Mouse (Mus musculus) neural tube, embryonic 14.5 days (tissue): ENCODE data around the gene Saysd1. TPM values are rescaled to one million over a fixed set of nuclear protein-coding genes. Genes with fewer than 3 reads are reported as not detected.

Experiments
- ATAC-seq: fragments of 200-750 bp; cut with Nextera tagmentation; 2 replicates; pipeline ENCODE4 v1.8.0; 2017; ENCODE audit warnings: low read depth, mild to moderate bottlenecking, moderate TSS enrichment, moderate library complexity
- H3K27ac ChIP-seq: fragments of 300-500 bp; sonication (generic); 2 replicates; pipeline ENCODE4 v1.5.1; 2014; ENCODE audit warnings: low read depth, mild to moderate bottlenecking, control low read depth, low read length, moderate library complexity, mixed read lengths
- H3K27me3 ChIP-seq: fragments of 300-500 bp; sonication (generic); 2 replicates; pipeline ENCODE4 v1.6.1; 2014; ENCODE audit warnings: low read length; ENCODE audit not compliant: control insufficient read depth, insufficient read depth
- H3K36me3 ChIP-seq: fragments of 300-500 bp; sonication (generic); 2 replicates; pipeline ENCODE4 v1.6.1; 2014; ENCODE audit warnings: low read length, mixed read lengths; ENCODE audit not compliant: control insufficient read depth, insufficient read depth
- H3K4me1 ChIP-seq: fragments of 300-500 bp; sonication (generic); 2 replicates; pipeline ENCODE4 v1.6.1; 2014; ENCODE audit warnings: low read length; ENCODE audit not compliant: control insufficient read depth, insufficient read depth
- H3K4me2 ChIP-seq: fragments of 300-500 bp; sonication (generic); 2 replicates; pipeline ENCODE4 v1.6.1; 2014; ENCODE audit warnings: mild to moderate bottlenecking, low read depth, low read length, control low read depth
- H3K4me3 ChIP-seq: fragments of 300-500 bp; sonication (generic); 2 replicates; pipeline ENCODE4 v1.5.1; 2014; ENCODE audit warnings: low read depth, low read length, control low read depth, mixed read lengths
- H3K9ac ChIP-seq: fragments of 300-500 bp; sonication (generic); replicated peaks from 2 replicates; pipeline ENCODE4 v1.6.1; 2014; ENCODE audit warnings: low read depth, mild to moderate bottlenecking, control low read depth, low read length, mixed read lengths
- H3K9me3 ChIP-seq: fragments of 300-500 bp; sonication (generic); 2 replicates; pipeline ENCODE4 v1.6.1; 2016; ENCODE audit warnings: low read length; ENCODE audit not compliant: control insufficient read depth
- WGBS: fragments of 180-500 bp; shearing (Covaris S2); extraction: QIAGEN DNeasy Blood & Tissue Kit; methylation state at CpG from one replicate; pipeline ENCODE4 v1.1.7; 2014; 5-methylcytosine and 5-hydroxymethylcytosine counted together
- polyA plus RNA-seq: library from polyadenylated mRNA; unstranded; fragments of >200 nt; fragmentation: Nextera tagmentation; extraction: Ambion mirVana; gene quantifications from 2 replicates; pipeline ENCODE4 v1.2.1, GENCODE M21; 2014

The Saysd1 gene
- polyA plus RNA-seq, 1 experiment from 2014 or later: 16.0 TPM

DNA sequence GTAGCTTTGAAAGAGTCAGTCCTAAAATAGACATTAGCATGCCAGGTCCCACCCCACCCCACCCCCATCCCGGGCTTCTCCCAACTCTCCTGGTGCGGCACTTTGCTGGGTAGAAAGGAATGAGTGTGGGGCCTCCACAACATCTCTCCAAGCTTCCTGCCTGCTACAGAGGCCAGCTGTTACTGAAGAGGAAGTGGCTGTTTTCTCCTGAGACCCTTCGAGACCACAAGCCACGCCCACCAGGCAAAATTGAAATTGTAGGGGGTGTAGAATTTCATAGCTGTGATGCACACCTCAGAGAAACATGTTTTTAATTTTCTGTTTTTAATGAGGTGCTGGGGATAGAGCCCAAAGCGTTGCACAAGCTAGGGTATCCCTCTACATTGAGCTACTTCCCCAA lies 17.5 kb downstream of the Saysd1 start:
- Histone ChIP-seq H3K4me1 (no peaks in the 10 kb centered on the region), H3K4me2 (no peak overlapping the region), H3K27ac (no peak overlapping the region), H3K27me3 (no peaks in the 10 kb centered on the region), H3K36me3 (no peaks in the 10 kb centered on the region), H3K9me3 (no peaks in the 10 kb centered on the region), H3K9ac (no peak overlapping the region), H3K4me3 (no peak overlapping the region)
- no peak for ATAC-seq
- 85% methylated on average over 5 of the region's 5 CpGs for WGBS

DNA sequence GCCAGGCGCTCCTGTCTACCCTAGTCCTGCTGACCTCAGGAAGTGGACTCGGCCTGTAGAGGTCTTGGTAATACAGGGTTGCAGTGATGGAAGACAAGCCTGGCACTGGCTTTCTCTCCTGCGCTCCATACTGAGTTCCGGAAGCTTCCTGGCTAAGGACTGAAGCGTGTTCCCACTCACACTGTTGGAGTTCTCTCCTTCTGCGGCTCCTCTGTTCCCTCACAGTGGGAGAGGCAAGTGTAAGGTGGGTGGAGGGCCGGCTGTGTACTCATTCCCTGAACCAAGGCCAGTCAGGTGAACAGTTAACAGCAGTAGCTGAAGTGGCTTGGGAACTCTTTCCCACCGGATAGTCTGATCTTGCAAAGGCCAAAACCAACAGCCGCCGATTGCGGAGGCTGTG lies 18.3 kb downstream of the Saysd1 start:
- WGBS: 92% methylated on average over 11 of the region's 11 CpGs
- Histone ChIP-seq H3K27ac (no peak overlapping the region), H3K9me3 (no peaks in the 10 kb centered on the region), H3K4me3 (no peak overlapping the region), H3K36me3 (no peaks in the 10 kb centered on the region), H3K9ac (no peak overlapping the region), H3K4me1 (no peaks in the 10 kb centered on the region), H3K4me2 (no peak overlapping the region), H3K27me3 (no peaks in the 10 kb centered on the region)
- ATAC-seq: no peak

DNA sequence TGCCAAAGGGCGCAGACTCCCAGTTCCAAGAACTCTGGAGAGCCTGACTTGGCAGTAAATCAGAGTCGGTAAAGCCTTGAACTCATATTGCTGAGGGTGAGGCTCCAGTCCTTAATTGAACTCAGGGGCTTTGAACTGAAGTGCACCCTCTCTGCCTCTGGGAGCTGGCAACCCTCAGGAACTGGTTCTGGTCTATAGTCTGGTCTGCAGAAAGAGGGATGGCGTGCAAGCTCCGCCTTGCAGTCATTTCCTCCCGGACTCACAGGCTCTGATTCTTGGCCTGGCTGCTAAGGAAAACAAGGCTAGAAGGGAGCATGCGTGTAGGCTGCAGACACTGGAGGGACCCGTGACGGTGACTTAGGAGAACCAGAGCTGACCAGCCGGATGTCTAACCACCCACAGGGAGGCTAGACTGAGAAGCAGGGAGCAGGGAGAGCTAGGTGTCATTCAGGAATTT lies 22.2 kb downstream of the Saysd1 start:
- no peak overlapping the region for H3K4me3 ChIP-seq
- no peaks in the 10 kb centered on the region for H3K36me3 ChIP-seq
- WGBS: 52% methylated on average over 9 of the region's 9 CpGs
- no peak overlapping the region for H3K4me2 ChIP-seq
- H3K27me3 ChIP-seq: no peaks in the 10 kb centered on the region
- ATAC-seq: no peak; the same call in 1 of the 2 replicates
- no peak overlapping the region for H3K27ac ChIP-seq
- H3K9ac ChIP-seq: no peak overlapping the region
- no peaks in the 10 kb centered on the region for H3K4me1 ChIP-seq
- H3K9me3 ChIP-seq: no peaks in the 10 kb centered on the region

DNA sequence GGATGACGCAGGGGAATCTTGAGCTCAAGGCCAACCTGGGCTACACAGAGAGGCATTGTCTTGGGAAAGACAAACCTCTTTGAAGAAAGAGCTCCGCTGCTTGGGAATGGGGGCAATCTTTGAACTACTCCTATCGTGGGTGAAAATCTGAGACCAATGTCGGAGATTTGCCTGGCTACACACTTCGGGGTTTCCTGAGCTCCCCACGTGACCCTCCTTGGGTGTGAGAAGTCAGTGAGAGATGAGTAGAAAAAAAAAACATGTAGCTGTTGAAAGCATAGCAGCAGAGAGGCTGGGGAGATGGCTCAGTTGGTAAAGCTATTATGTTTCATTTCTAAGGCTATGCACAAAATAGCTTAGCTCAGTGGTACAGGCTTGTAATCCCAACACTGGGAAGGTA lies 23.4 kb downstream of the Saysd1 start:
- H3K9me3 ChIP-seq: no peaks in the 10 kb centered on the region
- WGBS: 89% methylated on average over 6 of the region's 6 CpGs
- no peak overlapping the region for H3K4me2 ChIP-seq
- no peak for ATAC-seq
- H3K9ac ChIP-seq: no peak overlapping the region
- H3K27ac ChIP-seq: no peak overlapping the region
- H3K36me3 ChIP-seq: no peaks in the 10 kb centered on the region
- no peaks in the 10 kb centered on the region for H3K4me1 ChIP-seq
- no peak overlapping the region for H3K4me3 ChIP-seq
- H3K27me3 ChIP-seq: no peaks in the 10 kb centered on the region

DNA sequence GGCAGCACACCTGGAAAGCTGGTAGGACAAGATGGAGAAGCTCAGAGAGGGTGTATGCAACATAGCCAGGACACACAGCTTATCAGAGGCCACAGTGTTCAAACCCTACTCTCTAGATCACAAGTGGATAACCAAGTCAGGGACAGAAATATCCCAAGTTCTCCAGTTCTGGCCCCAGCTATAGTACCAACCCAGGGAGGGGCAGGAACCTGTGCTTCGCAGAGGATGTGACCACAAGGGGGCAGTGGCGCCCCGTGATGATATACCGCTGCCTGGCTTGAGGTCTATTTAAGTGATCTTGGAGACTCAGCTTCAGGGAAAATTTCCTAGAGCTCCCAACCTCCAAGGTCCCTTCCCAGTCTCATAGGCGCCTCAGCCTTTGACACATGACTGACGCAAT lies 24.4 kb downstream of the Saysd1 start:
- H3K36me3 ChIP-seq: no peaks in the 10 kb centered on the region
- H3K4me2 ChIP-seq: no peak overlapping the region
- 8% methylated on average over 6 of the region's 6 CpGs for WGBS
- no peak overlapping the region for H3K4me3 ChIP-seq
- ATAC-seq: peak; percentile 70; the same call in 1 of the 2 replicates
- H3K27me3 ChIP-seq: no peaks in the 10 kb centered on the region
- H3K9ac ChIP-seq: no peak overlapping the region
- no peak overlapping the region for H3K27ac ChIP-seq
- H3K9me3 ChIP-seq: no peaks in the 10 kb centered on the region
- no peaks in the 10 kb centered on the region for H3K4me1 ChIP-seq

DNA sequence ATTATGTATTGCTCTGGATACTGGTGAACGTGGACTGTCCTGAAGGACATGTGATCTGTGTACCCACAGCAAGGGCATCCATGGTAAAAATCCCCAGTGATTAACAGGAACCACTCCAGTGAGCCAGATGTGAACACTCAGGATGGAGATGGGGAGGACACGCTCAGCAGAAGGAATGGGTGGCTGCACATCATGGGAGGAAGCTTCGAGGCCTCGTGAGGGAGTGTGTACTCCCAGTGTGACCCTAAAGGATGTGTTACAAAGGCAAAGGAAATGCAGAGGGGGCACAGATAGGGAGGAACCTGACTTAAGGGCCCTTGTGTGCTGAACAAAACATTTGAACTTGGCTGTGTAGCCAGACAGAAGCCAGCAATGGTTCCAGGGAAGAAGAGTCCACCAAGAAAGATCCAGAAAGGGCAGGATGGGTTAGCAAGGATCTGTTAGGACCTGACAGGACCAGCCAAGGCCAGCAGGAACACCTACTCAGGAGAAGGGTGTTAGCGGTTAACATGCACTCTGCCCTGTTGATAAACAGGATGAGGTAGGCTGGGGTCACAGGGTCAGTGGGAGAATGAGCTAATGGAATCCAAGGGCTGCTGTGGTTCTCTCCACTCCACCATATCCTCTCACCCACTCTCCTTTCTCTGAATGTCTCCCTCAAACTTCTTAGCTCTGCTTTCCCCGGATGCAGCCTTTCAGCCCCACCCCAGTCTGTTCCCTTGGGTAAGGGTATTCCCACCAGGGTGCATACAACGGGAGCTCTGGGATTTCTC lies 25.0 kb downstream of the Saysd1 start:
- Histone ChIP-seq H3K27me3 (no peaks in the 10 kb centered on the region), H3K27ac (no peak overlapping the region), H3K9me3 (no peaks in the 10 kb centered on the region), H3K4me3 (no peak overlapping the region), H3K36me3 (no peaks in the 10 kb centered on the region), H3K9ac (no peak overlapping the region), H3K4me2 (no peak overlapping the region), H3K4me1 (no peaks in the 10 kb centered on the region)
- ATAC-seq: no peak
- WGBS: 69% methylated on average over 7 of the region's 7 CpGs

DNA sequence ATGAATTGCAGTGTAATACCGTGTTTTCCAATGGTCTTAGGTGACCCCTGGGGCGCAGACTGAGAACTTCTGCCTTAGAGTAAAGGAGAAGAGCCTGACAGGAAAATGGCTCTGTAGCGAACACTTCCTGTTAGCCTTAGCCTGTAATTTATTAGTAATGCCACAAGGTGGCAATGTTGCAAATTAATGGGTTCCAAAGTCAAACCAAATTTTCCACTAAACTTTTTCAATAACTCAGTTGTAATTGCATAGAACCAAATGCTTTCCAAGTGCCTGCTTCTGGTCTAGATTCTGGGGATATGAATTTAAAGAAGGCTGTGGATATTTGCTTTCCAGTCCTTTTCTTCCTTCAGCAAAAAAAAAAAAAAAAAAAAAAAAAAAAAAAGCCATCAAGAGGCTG lies 26.1 kb downstream of the Saysd1 start:
- WGBS: 79% methylated on average over 3 of the region's 3 CpGs
- H3K27me3 ChIP-seq: no peaks in the 10 kb centered on the region
- no peak overlapping the region for H3K27ac ChIP-seq
- no peak overlapping the region for H3K4me2 ChIP-seq
- no peaks in the 10 kb centered on the region for H3K4me1 ChIP-seq
- ATAC-seq: no peak
- no peaks in the 10 kb centered on the region for H3K9me3 ChIP-seq
- H3K36me3 ChIP-seq: no peaks in the 10 kb centered on the region
- no peak overlapping the region for H3K9ac ChIP-seq
- H3K4me3 ChIP-seq: no peak overlapping the region

DNA sequence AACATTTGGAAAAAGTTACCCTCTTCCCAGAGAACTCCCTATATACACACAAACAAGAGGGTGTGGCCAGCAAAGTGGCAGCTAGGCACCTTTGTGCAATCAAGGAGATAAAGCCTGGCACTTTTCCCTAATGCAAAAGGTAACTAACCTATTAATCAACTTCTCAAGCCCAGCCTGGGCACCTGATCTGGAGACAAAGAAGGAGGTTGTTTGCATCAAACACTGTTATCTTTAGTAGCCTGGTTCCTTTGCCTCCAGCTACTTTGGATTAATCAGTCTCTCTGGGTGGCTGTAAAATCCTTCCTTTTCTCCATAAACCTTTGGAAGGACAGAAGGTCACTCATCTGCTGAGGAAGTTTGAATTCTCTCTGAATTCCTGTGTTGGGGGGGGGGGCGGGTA lies 27.4 kb downstream of the Saysd1 start:
- H3K4me1 ChIP-seq: no peaks in the 10 kb centered on the region
- H3K27ac ChIP-seq: no peak overlapping the region
- H3K9ac ChIP-seq: no peak overlapping the region
- WGBS: 78% methylated on average over 1 of the region's 1 CpGs
- H3K4me3 ChIP-seq: no peak overlapping the region
- no peaks in the 10 kb centered on the region for H3K27me3 ChIP-seq
- no peaks in the 10 kb centered on the region for H3K9me3 ChIP-seq
- no peak overlapping the region for H3K4me2 ChIP-seq
- no peaks in the 10 kb centered on the region for H3K36me3 ChIP-seq
- ATAC-seq: no peak

DNA sequence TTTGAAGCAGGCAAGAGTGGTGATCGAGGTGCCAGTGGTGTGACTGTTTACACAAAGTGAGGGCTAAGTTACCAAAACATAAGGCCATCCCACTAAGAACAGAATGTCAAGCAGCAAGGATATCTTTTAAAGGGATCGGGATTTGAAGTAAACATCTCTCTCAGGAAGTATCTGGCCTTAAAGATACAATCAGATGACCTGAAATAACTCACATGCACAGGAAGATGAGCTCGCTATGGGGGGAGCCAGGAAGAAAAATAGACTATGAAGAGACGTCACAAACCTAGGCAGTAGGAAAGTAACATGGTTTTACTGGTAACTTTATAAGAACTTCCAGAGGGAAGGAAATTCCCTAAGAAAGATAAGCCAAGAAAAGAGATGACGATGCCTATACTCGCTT lies 32.1 kb downstream of the Saysd1 start:
- no peak overlapping the region for H3K4me2 ChIP-seq
- no peaks in the 10 kb centered on the region for H3K36me3 ChIP-seq
- WGBS: 83% methylated on average over 6 of the region's 6 CpGs
- H3K27me3 ChIP-seq: no peaks in the 10 kb centered on the region
- H3K27ac ChIP-seq: no peak overlapping the region
- H3K9ac ChIP-seq: no peak overlapping the region
- H3K4me1 ChIP-seq: no peaks in the 10 kb centered on the region
- H3K4me3 ChIP-seq: no peak overlapping the region
- no peak for ATAC-seq
- H3K9me3 ChIP-seq: no peaks in the 10 kb centered on the region
